Mouse (Mus musculus): ENCODE measurements around the gene Klkb1.

DNA sequence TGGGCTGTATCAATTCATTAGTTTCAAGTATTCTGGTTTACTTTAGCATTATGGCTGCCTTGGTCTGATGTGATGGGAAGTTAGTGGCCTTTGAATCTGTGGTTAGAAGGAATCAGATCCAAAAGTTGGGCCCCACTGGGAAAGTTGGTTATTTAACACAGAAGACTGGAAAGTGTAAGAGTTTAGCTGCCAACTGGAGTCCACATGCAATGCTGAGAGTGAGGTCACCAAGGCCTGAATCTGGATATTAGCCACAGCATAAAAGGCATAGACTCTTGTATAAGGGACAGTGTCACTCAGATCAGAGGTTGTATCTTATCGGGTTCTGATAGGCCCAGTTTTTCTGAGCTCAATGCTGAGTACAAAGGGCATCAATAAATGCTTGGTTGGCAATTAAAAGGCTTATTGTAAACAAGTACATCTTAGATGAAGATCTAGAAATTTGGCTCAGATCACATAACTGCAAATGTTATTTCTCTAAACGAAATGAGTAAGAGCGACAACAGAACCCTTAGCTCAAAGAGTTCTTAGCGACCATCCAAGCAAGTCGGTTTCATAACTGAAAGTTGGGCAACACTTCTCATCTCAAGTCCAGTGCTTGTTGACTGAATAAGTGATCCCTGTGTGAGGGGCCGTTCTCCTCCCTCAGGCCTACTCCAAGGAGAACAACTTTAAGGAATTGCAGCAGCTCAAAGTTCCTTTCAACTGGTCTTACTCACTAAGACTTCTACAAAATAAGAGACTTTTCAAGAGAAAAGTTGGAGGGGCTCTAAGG lies 34.7 kb upstream of the Klkb1 start:
- TF ChIP-seq CTCF (IDR thresholded peaks at IDR 0.05; ENCODE audit: low read depth, low read length): no peak
- no peak for TF ChIP-seq EP300 (IDR thresholded peaks at IDR 0.05; ENCODE audit: insufficient read depth, low read depth, low read length)

Data from ES-Bruce4 (cell line).